ENCODE assay signal across 1 mouse cellular context in the genomic region with DNA sequence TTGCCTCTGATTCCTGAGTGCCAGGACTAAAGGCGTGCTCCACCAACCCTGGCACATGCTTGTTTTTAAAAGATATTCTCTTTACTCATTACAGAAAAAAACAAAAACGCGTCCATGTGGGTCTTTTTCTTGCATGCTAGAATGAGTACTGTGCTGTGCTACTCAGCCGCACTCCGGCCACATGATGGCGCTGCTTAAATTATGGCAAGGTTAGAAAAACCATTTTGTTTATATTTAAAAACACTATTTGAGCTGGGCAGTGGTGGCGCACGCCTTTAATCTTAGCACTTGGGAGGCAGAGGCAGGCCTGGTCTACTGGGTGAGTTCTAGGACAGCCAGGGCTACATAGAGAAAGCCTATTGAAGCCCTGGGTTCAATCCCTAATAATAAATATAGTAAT.
TF ChIP-seq lines count a peak whose summit lies in the region.

No protein-coding gene starts in this region.

TF ChIP-seq in myocyte, 11 proteins besides CTCF, POLR2A, EP300 and RAD21:
- TF ChIP-seq MYOD1 (IDR thresholded peaks at IDR 0.05; ENCODE audit: control insufficient read depth in 1 of 3, insufficient read length in 2 of 3, low read depth in 2 of 3) (no peak), SRF (IDR thresholded peaks at IDR 0.05; ENCODE audit: control insufficient read depth, insufficient read length, low read depth) (peak; percentile 77)
